ENCODE assay signal across 13 mouse cellular contexts in the genomic region with DNA sequence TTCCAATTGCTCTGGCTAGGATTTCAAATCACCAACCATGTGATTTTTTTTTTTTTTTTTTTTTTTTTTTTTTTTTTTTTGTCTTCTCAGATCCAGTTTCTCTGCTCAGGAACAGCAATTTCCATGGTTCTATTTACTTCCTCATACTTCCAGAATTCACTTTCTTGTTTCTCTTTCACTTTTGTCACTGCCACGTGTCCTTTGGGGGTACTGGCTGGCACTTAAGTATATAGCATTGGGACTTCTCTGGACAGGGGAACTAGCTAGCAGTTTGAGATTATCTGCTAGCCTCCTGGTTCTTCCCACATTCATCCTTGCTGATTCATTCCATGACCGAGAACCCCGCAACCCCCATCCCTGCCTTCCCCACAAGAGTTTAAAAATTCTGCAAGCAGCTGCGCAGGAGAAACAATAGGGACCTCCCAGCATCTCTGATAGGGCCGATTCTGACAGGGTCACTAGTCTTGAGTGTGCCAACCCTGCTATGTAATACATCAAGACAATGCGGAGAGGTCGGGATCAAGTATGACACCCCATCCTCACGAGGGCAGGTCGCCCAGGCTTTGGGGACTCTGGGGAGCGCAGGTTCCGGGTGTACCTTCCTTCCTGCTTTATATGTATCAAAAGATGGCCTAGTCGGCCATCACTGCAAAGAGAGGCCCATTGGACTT. TPM values are rescaled to one million over a fixed set of nuclear protein-coding genes. Genes with fewer than 3 reads are reported as not detected.
A peak's percentile ranks its signal among the peaks of the same experiment; 100 is the strongest.
DNase-seq lines count a peak whose midpoint lies in the region; ATAC-seq and TF ChIP-seq lines count a peak whose summit lies in the region.
"Not testable (repeated sequence)": the region's sequence is repeated elsewhere in the genome, so short reads cannot be mapped to it uniquely, and the experiment has no call there.
"Had no signal": no experiment of that assay in that cellular context is flagged by ENCODE, and none has a peak within 500 bp of the region (broad histone marks: within the 10 kb centered on the region; RNA-seq: fewer than 3 reads in every experiment).

No protein-coding gene starts in this region.

- H3K27me3 ChIP-seq in intestine, postnatal 0 days (replicated peaks; ENCODE audit: control insufficient read depth, insufficient read depth, low read length); liver, embryonic 13.5 days; neural tube, embryonic 15.5 days (replicated peaks): not testable (repeated sequence)

- TF ChIP-seq CTCF in intestine, postnatal 0 days (IDR thresholded peaks at IDR 0.05; ENCODE audit: low read depth): not testable (repeated sequence)

- WGBS in intestine, postnatal 0 days: 89% methylated on average over 8 of the region's 12 CpGs
- 73% methylated on average over 8 of the region's 12 CpGs for WGBS in liver, embryonic 13.5 days (ENCODE audit: insufficient replicate concordance)
- WGBS in neural tube, embryonic 15.5 days: 88% methylated on average over 8 of the region's 12 CpGs

- not testable (repeated sequence) for H3K36me3 ChIP-seq in intestine, postnatal 0 days (ENCODE audit: control insufficient read depth, insufficient read depth); liver, embryonic 13.5 days; neural tube, embryonic 15.5 days

- H3K4me1 ChIP-seq in intestine, postnatal 0 days (replicated peaks; ENCODE audit: control insufficient read depth, insufficient read depth, low read length); liver, embryonic 13.5 days (replicated peaks); neural tube, embryonic 15.5 days: not testable (repeated sequence)

- peak; percentile 98 for ATAC-seq in erythroblast, adult 5-6 weeks (replicated peaks; ENCODE audit: low FRiP score, poor library complexity, severe bottlenecking)
- ATAC-seq in intestine, postnatal 0 days: peak; percentile 57
- peak; percentile 57; the same call in 1 of the 2 replicates for ATAC-seq in liver, embryonic 13.5 days (ENCODE audit: low read depth)
- ATAC-seq in megakaryocyte progenitor cell, adult 5-6 weeks (replicated peaks; ENCODE audit: poor library complexity): peak; percentile 97
- ATAC-seq in neural tube, embryonic 15.5 days (ENCODE audit: low FRiP score): 0 out of 2 replicates have a peak, but pooled peaks have one; percentile 45

- H3K9ac ChIP-seq in intestine, postnatal 0 days (ENCODE audit: low read depth, low read length); liver, embryonic 13.5 days; neural tube, embryonic 15.5 days (replicated peaks): not testable (repeated sequence)

- H3K4me2 ChIP-seq in intestine, postnatal 0 days (replicated peaks; ENCODE audit: low read depth); liver, embryonic 13.5 days; neural tube, embryonic 15.5 days: not testable (repeated sequence)

- not testable (repeated sequence) for H3K9me3 ChIP-seq in intestine, postnatal 0 days (ENCODE audit: control insufficient read depth); liver, embryonic 13.5 days (replicated peaks); neural tube, embryonic 15.5 days (replicated peaks)

- H3K27ac ChIP-seq in intestine, postnatal 0 days (ENCODE audit: low read depth, low read length); liver, embryonic 13.5 days; neural tube, embryonic 15.5 days (replicated peaks): not testable (repeated sequence)

- H3K4me3 ChIP-seq in intestine, postnatal 0 days (ENCODE audit: low read depth, low read length); liver, embryonic 13.5 days (replicated peaks); neural tube, embryonic 15.5 days (replicated peaks): not testable (repeated sequence)

- DNase-seq in T-cell, adult 2 months (ENCODE audit: low spot score): peak; percentile 6
- peak; percentile 9 to 13 for DNase-seq in heart, adult 9 months (ENCODE audit: low spot score in 2 of 2)
- DNase-seq in liver, embryonic 13.5 days: not testable (repeated sequence)
- DNase-seq in urinary bladder, postnatal 25 days (ENCODE audit: low spot score): peak; percentile 2

RNA-seq across cellular contexts. Expression of a gene that starts 30.8 kb away (rescaled TPM):
- total RNA-seq in erythroblast, adult 5-6 weeks (2015; ENCODE audit: low replicate concordance): not detected in 2 replicates
- total RNA-seq in erythroblast, adult 5-6 weeks (2017; ENCODE audit: low replicate concordance): not detected in 2 replicates
- not detected in 2 replicates for polyA plus RNA-seq in intestine, postnatal 0 days (2015; fragmentation: Nextera tagmentation; extraction: Ambion mirVana)
- polyA plus RNA-seq in liver, embryonic 13.5 days (2015; fragmentation: Nextera tagmentation; extraction: Ambion mirVana): not detected in 2 replicates
- total RNA-seq in megakaryocyte progenitor cell, adult 5-6 weeks (2015): not detected in 2 replicates
- not detected in 2 replicates for total RNA-seq in megakaryocyte progenitor cell, adult 5-6 weeks (2017)
- not detected in 2 replicates for polyA plus RNA-seq in neural tube, embryonic 15.5 days (2015; fragmentation: Nextera tagmentation; extraction: Ambion mirVana)
- total RNA-seq: ES-E14; liver, adult 2 months had no signal
- polyA plus RNA-seq: erythroblast, embryonic 14.5 days; heart, embryonic 12.5 days; hindbrain, embryonic 14.5 days; liver, adult 2 months had no signal

Comparison
In these comparisons a context has a peak if more than half of its experiments do, and no peak if none do; other contexts are left out.
1. ATAC-seq: peak in every context shown above with its lines; median percentile 98 in erythroblast, adult 5-6 weeks; 97 in megakaryocyte progenitor cell, adult 5-6 weeks; 57 in intestine, postnatal 0 days; 57 in liver, embryonic 13.5 days; 45 in neural tube, embryonic 15.5 days.